Mouse (Mus musculus): ENCODE results near the gene Gm29735. TPM values are rescaled to one million over a fixed set of nuclear protein-coding genes. Genes with fewer than 3 reads are reported as not detected.
"Not testable (repeated sequence)": the region's sequence is repeated elsewhere in the genome, so short reads cannot be mapped to it uniquely, and the experiment has no call there.

Gm29735 gene
- not detected in 2 replicates for polyA plus RNA-seq (2012; rRNA removed)

DNA sequence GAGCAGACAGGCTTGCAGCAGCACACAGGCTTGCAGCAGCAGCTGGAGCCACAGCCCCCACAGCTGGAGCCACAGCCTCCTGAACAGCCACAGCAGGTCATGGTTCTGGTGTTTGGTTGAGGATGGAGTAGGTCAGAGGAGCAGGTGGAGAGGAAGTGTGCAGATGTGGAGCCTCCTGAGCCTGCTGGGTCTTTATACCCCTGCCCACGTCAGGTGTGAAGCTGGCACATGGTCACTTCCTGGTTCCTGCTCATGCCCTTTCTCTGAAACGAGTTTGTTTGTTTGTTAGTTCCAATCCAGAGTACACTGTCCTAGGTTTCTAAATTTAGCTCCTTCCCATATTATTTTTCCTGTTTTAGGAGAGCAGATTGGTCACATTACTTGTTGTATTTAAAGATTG lies at the start of gene Gm29735:
TSS of gene Gm29735 (minus strand) at position 101 of the 400 bp plus-strand sequence.
- H3K4me1 ChIP-seq (replicated peaks; ENCODE audit: control insufficient read depth, insufficient read depth, low read length); H3K27me3 ChIP-seq (ENCODE audit: control insufficient read depth, insufficient read depth, low read length); H3K27ac ChIP-seq (ENCODE audit: control insufficient read depth, insufficient read depth, low read length); H3K36me3 ChIP-seq (ENCODE audit: control insufficient read depth, insufficient read depth, low read length); DNase-seq; H3K4me3 ChIP-seq (ENCODE audit: control insufficient read depth, insufficient read depth, low read length): not testable (repeated sequence)
- WGBS: 3% methylated on average over 2 of the region's 2 CpGs

DNA sequence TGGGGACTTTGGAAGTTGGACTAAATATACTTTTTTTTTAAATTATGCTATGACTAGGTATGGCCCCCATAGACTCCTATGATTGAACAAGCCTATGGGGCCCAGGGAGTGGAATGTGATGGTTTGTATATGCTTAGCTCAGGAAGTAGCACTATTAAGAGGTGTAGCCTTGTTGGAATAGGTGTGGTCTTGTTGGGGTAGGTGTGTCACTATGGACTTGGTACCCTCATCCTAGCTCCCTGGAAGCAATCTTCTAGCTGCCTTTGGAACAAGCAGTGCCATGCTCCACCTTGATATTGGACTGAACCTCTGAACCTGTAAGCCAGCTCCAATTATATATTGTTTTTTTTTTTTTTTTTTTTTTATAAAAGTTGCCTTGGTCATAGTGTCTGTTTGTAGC lies 48.6 kb upstream of the Gm29735 start:
- no peak for TF ChIP-seq POLR2A (IDR thresholded peaks at IDR 0.05; ENCODE audit: control insufficient read depth, extremely low read depth, insufficient read depth, low read length, poor library complexity)
- TF ChIP-seq CTCF (IDR thresholded peaks at IDR 0.05; ENCODE audit: borderline replicate concordance, control insufficient read depth, extremely low read depth, insufficient read depth, low read length, poor library complexity): no peak
- H3K4me1 ChIP-seq (replicated peaks; ENCODE audit: control insufficient read depth, insufficient read depth, low read length): no peaks in the 10 kb centered on the region
- no peak for DNase-seq
- H3K36me3 ChIP-seq (ENCODE audit: control insufficient read depth, insufficient read depth, low read length): no peaks in the 10 kb centered on the region
- no peaks in the 10 kb centered on the region for H3K27me3 ChIP-seq (ENCODE audit: control insufficient read depth, insufficient read depth, low read length)
- H3K4me3 ChIP-seq (ENCODE audit: control insufficient read depth, insufficient read depth, low read length): no peak overlapping the region
- no peak overlapping the region for H3K27ac ChIP-seq (ENCODE audit: control insufficient read depth, insufficient read depth, low read length)

DNA sequence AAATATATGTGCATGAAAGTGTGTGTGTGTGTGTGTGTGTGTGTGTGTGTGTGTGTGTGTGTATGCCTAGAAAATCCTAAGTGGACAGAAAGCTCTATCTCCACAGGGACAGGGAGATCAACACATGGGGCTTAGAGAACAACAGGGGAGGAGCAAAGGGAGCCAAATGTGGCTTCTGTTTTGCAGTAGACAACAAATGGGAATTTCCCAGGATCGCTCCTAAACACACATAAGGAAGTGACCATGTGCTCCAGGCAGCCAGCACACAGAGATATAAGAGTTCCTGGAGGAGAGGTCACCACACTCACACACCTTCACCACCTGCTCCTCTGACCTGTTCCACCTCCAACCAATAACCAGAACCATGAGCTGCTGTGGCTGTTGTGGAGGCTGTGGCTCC lies 44.2 kb upstream of the Gm29735 start, which contains the start of gene Krtap5-3:
TSS of gene Krtap5-3 (plus strand) at position 301 of the 400 bp plus-strand sequence.
- Histone ChIP-seq H3K4me3 (ENCODE audit: control insufficient read depth, insufficient read depth, low read length) (no peak within 1 kb of the TSS), H3K27ac (ENCODE audit: control insufficient read depth, insufficient read depth, low read length) (no peak within 1 kb of the TSS), H3K27me3 (ENCODE audit: control insufficient read depth, insufficient read depth, low read length) (no peaks in the 10 kb centered on the region), H3K4me1 (replicated peaks; ENCODE audit: control insufficient read depth, insufficient read depth, low read length) (no peaks in the 10 kb centered on the region), H3K36me3 (ENCODE audit: control insufficient read depth, insufficient read depth, low read length) (no peaks in the 10 kb centered on the region)
- DNase-seq: no peak
- TF ChIP-seq POLR2A (IDR thresholded peaks at IDR 0.05; ENCODE audit: control insufficient read depth, extremely low read depth, insufficient read depth, low read length, poor library complexity): no peak
- TF ChIP-seq CTCF (IDR thresholded peaks at IDR 0.05; ENCODE audit: borderline replicate concordance, control insufficient read depth, extremely low read depth, insufficient read depth, low read length, poor library complexity): no peak
- 77% methylated on average over 1 of the region's 1 CpGs for WGBS

DNA sequence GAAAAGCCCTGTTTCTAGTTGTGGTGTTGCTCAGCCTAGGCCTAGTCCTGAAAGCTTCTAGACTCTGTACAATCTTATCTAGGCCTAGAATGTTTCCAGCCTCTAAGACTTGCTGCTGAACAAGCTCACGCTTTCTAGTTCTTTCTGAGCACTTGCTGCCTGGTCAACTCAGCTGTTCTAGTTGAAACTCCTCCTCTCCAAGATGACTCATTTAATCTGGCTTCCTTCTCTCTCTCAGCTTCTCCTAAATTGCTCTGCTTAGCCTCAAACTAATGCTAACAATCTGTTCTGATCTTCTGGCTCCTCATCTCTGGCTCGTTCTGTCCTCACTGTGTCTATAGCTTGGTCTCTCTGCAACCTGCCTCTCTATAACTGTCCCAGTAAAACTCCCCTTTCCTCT lies 41.8 kb upstream of the Gm29735 start:
- WGBS: 64% methylated on average over 2 of the region's 2 CpGs
- H3K27ac ChIP-seq (ENCODE audit: control insufficient read depth, insufficient read depth, low read length): no peak overlapping the region
- no peaks in the 10 kb centered on the region for H3K4me1 ChIP-seq (replicated peaks; ENCODE audit: control insufficient read depth, insufficient read depth, low read length)
- no peak for DNase-seq
- H3K4me3 ChIP-seq (ENCODE audit: control insufficient read depth, insufficient read depth, low read length): no peak overlapping the region
- H3K27me3 ChIP-seq (ENCODE audit: control insufficient read depth, insufficient read depth, low read length): no peaks in the 10 kb centered on the region
- no peak for TF ChIP-seq POLR2A (IDR thresholded peaks at IDR 0.05; ENCODE audit: control insufficient read depth, extremely low read depth, insufficient read depth, low read length, poor library complexity)
- TF ChIP-seq CTCF (IDR thresholded peaks at IDR 0.05; ENCODE audit: borderline replicate concordance, control insufficient read depth, extremely low read depth, insufficient read depth, low read length, poor library complexity): no peak
- H3K36me3 ChIP-seq (ENCODE audit: control insufficient read depth, insufficient read depth, low read length): no peaks in the 10 kb centered on the region

DNA sequence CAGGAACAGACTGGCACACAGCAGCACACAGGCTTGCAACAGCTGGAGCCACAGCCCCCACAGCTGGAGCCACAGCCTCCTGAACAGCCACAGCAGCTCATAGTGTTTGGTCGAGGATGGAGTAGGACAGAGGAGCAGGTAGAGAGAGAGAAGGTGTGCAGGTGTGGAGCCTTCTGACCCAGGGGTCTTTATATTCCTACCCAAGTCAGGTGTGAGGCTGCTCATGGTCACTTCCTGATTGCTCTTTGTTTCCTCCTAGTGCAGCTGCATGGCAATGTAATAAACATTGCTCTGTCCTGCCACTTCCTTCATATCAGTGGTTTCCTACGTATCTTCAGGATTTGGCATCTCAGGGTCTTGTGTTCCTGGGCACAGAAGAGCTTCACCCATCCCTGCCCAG lies 33.4 kb upstream of the Gm29735 start, which contains the start of gene Gm10153:
TSS of gene Gm10153 (minus strand) at position 101 of the 400 bp plus-strand sequence.
- 48% methylated on average over 2 of the region's 2 CpGs for WGBS
- Histone ChIP-seq H3K27me3 (ENCODE audit: control insufficient read depth, insufficient read depth, low read length) (no peaks in the 10 kb centered on the region), H3K36me3 (ENCODE audit: control insufficient read depth, insufficient read depth, low read length) (no peaks in the 10 kb centered on the region), H3K4me1 (replicated peaks; ENCODE audit: control insufficient read depth, insufficient read depth, low read length) (no peaks in the 10 kb centered on the region), H3K27ac (ENCODE audit: control insufficient read depth, insufficient read depth, low read length) (no peak within 1 kb of the TSS), H3K4me3 (ENCODE audit: control insufficient read depth, insufficient read depth, low read length) (no peak within 1 kb of the TSS)
- DNase-seq: no peak
- no peak for TF ChIP-seq POLR2A (IDR thresholded peaks at IDR 0.05; ENCODE audit: control insufficient read depth, extremely low read depth, insufficient read depth, low read length, poor library complexity)
- TF ChIP-seq CTCF (IDR thresholded peaks at IDR 0.05; ENCODE audit: borderline replicate concordance, control insufficient read depth, extremely low read depth, insufficient read depth, low read length, poor library complexity): no peak

DNA sequence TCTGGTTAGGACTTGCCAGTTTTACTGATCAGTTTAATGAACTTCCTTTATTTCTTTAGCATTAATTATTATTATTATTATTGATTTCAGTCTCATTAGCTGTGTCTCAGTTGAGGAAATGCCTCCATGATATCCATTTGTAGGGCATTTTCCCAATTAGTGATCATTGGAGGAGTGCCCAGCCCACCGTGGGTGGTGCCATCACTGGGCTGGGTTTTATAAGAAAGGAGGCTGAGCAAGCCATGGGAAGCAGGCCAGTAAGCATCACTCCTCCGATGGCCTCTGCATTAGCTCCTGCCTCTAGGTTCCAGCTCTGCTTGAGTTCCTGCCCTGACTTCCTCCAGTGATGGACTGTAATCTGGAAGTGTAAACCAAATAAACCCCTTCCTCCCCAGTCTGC lies 31.2 kb upstream of the Gm29735 start:
- Histone ChIP-seq H3K36me3 (ENCODE audit: control insufficient read depth, insufficient read depth, low read length) (no peaks in the 10 kb centered on the region), H3K4me3 (ENCODE audit: control insufficient read depth, insufficient read depth, low read length) (no peak overlapping the region), H3K27me3 (ENCODE audit: control insufficient read depth, insufficient read depth, low read length) (no peaks in the 10 kb centered on the region), H3K4me1 (replicated peaks; ENCODE audit: control insufficient read depth, insufficient read depth, low read length) (no peaks in the 10 kb centered on the region), H3K27ac (ENCODE audit: control insufficient read depth, insufficient read depth, low read length) (no peak overlapping the region)
- WGBS: 79% methylated on average over 2 of the region's 2 CpGs
- no peak for TF ChIP-seq POLR2A (IDR thresholded peaks at IDR 0.05; ENCODE audit: control insufficient read depth, extremely low read depth, insufficient read depth, low read length, poor library complexity)
- TF ChIP-seq CTCF (IDR thresholded peaks at IDR 0.05; ENCODE audit: borderline replicate concordance, control insufficient read depth, extremely low read depth, insufficient read depth, low read length, poor library complexity): no peak
- DNase-seq: no peak

DNA sequence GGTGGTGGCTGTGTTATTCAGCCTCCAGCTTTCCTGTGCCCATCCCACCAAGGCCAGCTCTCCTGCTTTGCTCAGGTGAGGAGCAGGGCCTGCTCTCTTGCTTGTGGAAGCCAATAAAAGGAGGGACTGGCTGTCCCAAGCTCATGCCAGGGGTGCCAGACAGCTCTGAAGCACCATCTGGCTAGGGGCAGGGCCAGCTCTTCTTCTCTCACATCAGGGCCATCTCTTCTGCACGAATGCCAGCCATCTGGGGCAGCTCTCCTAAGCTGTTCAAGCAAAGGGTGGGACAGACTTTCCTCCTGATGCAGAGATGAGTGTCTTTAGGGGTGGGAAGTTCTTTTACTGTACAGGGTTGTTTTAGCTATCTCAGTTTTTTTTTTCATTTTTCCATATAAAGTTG lies 24.1 kb upstream of the Gm29735 start:
- 43% methylated on average over 1 of the region's 1 CpGs for WGBS

More for the DNA sequence above, 24.1 kb upstream of the Gm29735 start:
- H3K27me3 ChIP-seq (ENCODE audit: control insufficient read depth, insufficient read depth, low read length): no peaks in the 10 kb centered on the region
- H3K27ac ChIP-seq (ENCODE audit: control insufficient read depth, insufficient read depth, low read length): no peak overlapping the region
- no peak for DNase-seq
- H3K4me3 ChIP-seq (ENCODE audit: control insufficient read depth, insufficient read depth, low read length): no peak overlapping the region
- H3K4me1 ChIP-seq (replicated peaks; ENCODE audit: control insufficient read depth, insufficient read depth, low read length): no peaks in the 10 kb centered on the region
- H3K36me3 ChIP-seq (ENCODE audit: control insufficient read depth, insufficient read depth, low read length): no peaks in the 10 kb centered on the region
- TF ChIP-seq CTCF (IDR thresholded peaks at IDR 0.05; ENCODE audit: borderline replicate concordance, control insufficient read depth, extremely low read depth, insufficient read depth, low read length, poor library complexity) (no peak), POLR2A (IDR thresholded peaks at IDR 0.05; ENCODE audit: control insufficient read depth, extremely low read depth, insufficient read depth, low read length, poor library complexity) (no peak)

All from thymus, adult 2 months (tissue).